Mouse (Mus musculus): Measurements from ENCODE around the gene Nudt2. TPM values are rescaled to one million over a fixed set of nuclear protein-coding genes. Genes with fewer than 3 reads are reported as not detected.

The Nudt2 gene
- polyA plus RNA-seq, 1 experiment from 2014 or later = 16.9 TPM

Other genes with a start within 250 kb of the Nudt2 start
- 20.4 and 23.9 TPM in 2 replicates for gene Ubap2, start 190.0 kb upstream of the Nudt2 start, polyA plus RNA-seq (2015; fragmentation: Nextera tagmentation; extraction: Ambion mirVana)
- 79.7 and 87.8 TPM in 2 replicates for gene Dcaf12, start 150.3 kb upstream of the Nudt2 start, polyA plus RNA-seq (2015; fragmentation: Nextera tagmentation; extraction: Ambion mirVana)
- 32.8 and 36.8 TPM in 2 replicates for gene Ubap1, start 116.2 kb upstream of the Nudt2 start, polyA plus RNA-seq (2015; fragmentation: Nextera tagmentation; extraction: Ambion mirVana)
- gene Kif24, start 264 bp upstream of the Nudt2 start, polyA plus RNA-seq (2015; fragmentation: Nextera tagmentation; extraction: Ambion mirVana) = 4.9 and 5.0 TPM in 2 replicates
- 1.6 and 1.8 TPM in 2 replicates for gene AI464131, start 37.9 kb downstream of the Nudt2 start, polyA plus RNA-seq (2015; fragmentation: Nextera tagmentation; extraction: Ambion mirVana)
- not detected in 2 replicates for gene 1110017D15Rik, start 52.2 kb downstream of the Nudt2 start, polyA plus RNA-seq (2015; fragmentation: Nextera tagmentation; extraction: Ambion mirVana)
- 0.67 and 0.98 TPM in 2 replicates for gene Fam219a, start 104.4 kb downstream of the Nudt2 start, polyA plus RNA-seq (2015; fragmentation: Nextera tagmentation; extraction: Ambion mirVana)
- 4.3 and 4.9 TPM in 2 replicates for gene Dnaic1, start 104.6 kb downstream of the Nudt2 start, polyA plus RNA-seq (2015; fragmentation: Nextera tagmentation; extraction: Ambion mirVana)
- gene Enho, start 175.2 kb downstream of the Nudt2 start, polyA plus RNA-seq (2015; fragmentation: Nextera tagmentation; extraction: Ambion mirVana) = 3.2 and 4.5 TPM in 2 replicates
- 0.19 and 0.22 TPM in 2 replicates for gene Cntfr, start 231.9 kb downstream of the Nudt2 start, polyA plus RNA-seq (2015; fragmentation: Nextera tagmentation; extraction: Ambion mirVana)
- 42.3 and 45.4 TPM in 2 replicates for gene Il11ra1, start 234.8 kb downstream of the Nudt2 start, polyA plus RNA-seq (2015; fragmentation: Nextera tagmentation; extraction: Ambion mirVana)
- gene Rpp25l, start 248.4 kb downstream of the Nudt2 start, polyA plus RNA-seq (2015; fragmentation: Nextera tagmentation; extraction: Ambion mirVana) = 27.1 and 27.2 TPM in 2 replicates

Data from liver, embryonic 16.5 days (tissue).